Mouse (Mus musculus): ENCODE measurements around the gene Atp6v0e. TPM values are rescaled to one million over a fixed set of nuclear protein-coding genes. Genes with fewer than 3 reads are reported as not detected.
A peak's percentile ranks its signal among the peaks of the same experiment; 100 is the strongest.

Gene Atp6v0e
- polyA plus RNA-seq, 1 experiment = 99.8 TPM

GRCm38 (mm10) chr17:26675845-26676244 lies 12.8 kb downstream of the Atp6v0e start:
- 0 out of 2 replicates have a peak overlapping the region, but pooled peaks have one; percentile 6 for H3K27ac ChIP-seq (ENCODE audit: insufficient read depth, low read length)
- H3K27me3 ChIP-seq (ENCODE audit: control insufficient read depth, insufficient read depth, low read length) = no peaks in the 10 kb centered on the region
- H3K4me1 ChIP-seq (ENCODE audit: control insufficient read depth, insufficient read depth, low read length) = peaks cover 8% of the 10 kb centered on the region
- 15% methylated on average over 7 of the region's 7 CpGs for WGBS
- TF ChIP-seq CTCF (IDR thresholded peaks at IDR 0.05; ENCODE audit: borderline replicate concordance, insufficient read depth, low read depth, low read length) (no peak), POLR2A (IDR thresholded peaks at IDR 0.05; ENCODE audit: borderline replicate concordance, insufficient read depth, low read length) (no peak)
- DNase-seq = no peak
- peak overlapping the region; percentile 92 for H3K4me3 ChIP-seq (replicated peaks; ENCODE audit: insufficient read depth, low read depth, low read length)

GRCm38 (mm10) chr17:26676252-26676615 lies 13.2 kb downstream of the Atp6v0e start:
- H3K27me3 ChIP-seq (ENCODE audit: control insufficient read depth, insufficient read depth, low read length) = no peaks in the 10 kb centered on the region
- TF ChIP-seq CTCF (IDR thresholded peaks at IDR 0.05; ENCODE audit: borderline replicate concordance, insufficient read depth, low read depth, low read length) (no peak), POLR2A (IDR thresholded peaks at IDR 0.05; ENCODE audit: borderline replicate concordance, insufficient read depth, low read length) (peak; percentile 95)
- peak; percentile 94 for DNase-seq
- peak overlapping the region; percentile 92 for H3K4me3 ChIP-seq (replicated peaks; ENCODE audit: insufficient read depth, low read depth, low read length)
- H3K27ac ChIP-seq (ENCODE audit: insufficient read depth, low read length) = peak overlapping the region; percentile 84
- peaks cover 8% of the 10 kb centered on the region for H3K4me1 ChIP-seq (ENCODE audit: control insufficient read depth, insufficient read depth, low read length)
- under 1% methylated on average over 30 of the region's 30 CpGs for WGBS

GRCm38 (mm10) chr17:26676616-26677376 lies 13.8 kb downstream of the Atp6v0e start:
- TF ChIP-seq POLR2A (IDR thresholded peaks at IDR 0.05; ENCODE audit: borderline replicate concordance, insufficient read depth, low read length) (no peak), CTCF (IDR thresholded peaks at IDR 0.05; ENCODE audit: borderline replicate concordance, insufficient read depth, low read depth, low read length) (no peak)
- Histone ChIP-seq H3K4me3 (replicated peaks; ENCODE audit: insufficient read depth, low read depth, low read length) (peak overlapping the region; percentile 92), H3K4me1 (ENCODE audit: control insufficient read depth, insufficient read depth, low read length) (peaks cover 8% of the 10 kb centered on the region), H3K27me3 (ENCODE audit: control insufficient read depth, insufficient read depth, low read length) (no peaks in the 10 kb centered on the region), H3K27ac (ENCODE audit: insufficient read depth, low read length) (peak overlapping the region; percentile 84)
- peak in 1 of 2 experiments; percentile 83 for DNase-seq
- WGBS = under 1% methylated on average over 25 of the region's 26 CpGs

GRCm38 (mm10) chr17:26677711-26678637 lies 14.9 kb downstream of the Atp6v0e start:
- Histone ChIP-seq H3K4me1 (ENCODE audit: control insufficient read depth, insufficient read depth, low read length) (peaks cover 8% of the 10 kb centered on the region), H3K27me3 (ENCODE audit: control insufficient read depth, insufficient read depth, low read length) (no peaks in the 10 kb centered on the region), H3K4me3 (replicated peaks; ENCODE audit: insufficient read depth, low read depth, low read length) (peak overlapping the region; percentile 64), H3K27ac (ENCODE audit: insufficient read depth, low read length) (peak overlapping the region; percentile 66)
- 21% methylated on average over 7 of the region's 7 CpGs for WGBS
- TF ChIP-seq CTCF (IDR thresholded peaks at IDR 0.05; ENCODE audit: borderline replicate concordance, insufficient read depth, low read depth, low read length) (no peak), POLR2A (IDR thresholded peaks at IDR 0.05; ENCODE audit: borderline replicate concordance, insufficient read depth, low read length) (no peak)
- peak in 1 of 2 experiments; percentile 62 for DNase-seq

- H3K27ac ChIP-seq (ENCODE audit: insufficient read depth, low read length) = no peak overlapping the region
- H3K4me3 ChIP-seq (replicated peaks; ENCODE audit: insufficient read depth, low read depth, low read length) = no peak overlapping the region
- DNase-seq = no peak
- 89% methylated on average over 6 of the region's 6 CpGs for WGBS
- no peaks in the 10 kb centered on the region for H3K27me3 ChIP-seq (ENCODE audit: control insufficient read depth, insufficient read depth, low read length)
- TF ChIP-seq POLR2A (IDR thresholded peaks at IDR 0.05; ENCODE audit: borderline replicate concordance, insufficient read depth, low read length) (no peak), CTCF (IDR thresholded peaks at IDR 0.05; ENCODE audit: borderline replicate concordance, insufficient read depth, low read depth, low read length) (no peak)
- H3K4me1 ChIP-seq (ENCODE audit: control insufficient read depth, insufficient read depth, low read length) = peaks cover 8% of the 10 kb centered on the region
Measured at GRCm38 (mm10) chr17:26681276-26681675, 18.2 kb downstream of the Atp6v0e start.

GRCm38 (mm10) chr17:26686334-26687000 lies 23.4 kb downstream of the Atp6v0e start:
- 75% methylated on average over 17 of the region's 17 CpGs for WGBS
- peak in 1 of 2 experiments; percentile 16 for DNase-seq
- Histone ChIP-seq H3K27me3 (ENCODE audit: control insufficient read depth, insufficient read depth, low read length) (no peaks in the 10 kb centered on the region), H3K27ac (ENCODE audit: insufficient read depth, low read length) (no peak overlapping the region), H3K4me1 (ENCODE audit: control insufficient read depth, insufficient read depth, low read length) (peaks cover 39% of the 10 kb centered on the region), H3K4me3 (replicated peaks; ENCODE audit: insufficient read depth, low read depth, low read length) (no peak overlapping the region)
- TF ChIP-seq POLR2A (IDR thresholded peaks at IDR 0.05; ENCODE audit: borderline replicate concordance, insufficient read depth, low read length) (no peak), CTCF (IDR thresholded peaks at IDR 0.05; ENCODE audit: borderline replicate concordance, insufficient read depth, low read depth, low read length) (no peak)

Data from cerebellum, adult 2 months (tissue).